Mouse (Mus musculus) liver, embryonic 16.5 days (tissue): ENCODE measurements around the gene Gm5134. TPM values are rescaled to one million over a fixed set of nuclear protein-coding genes. Genes with fewer than 3 reads are reported as not detected.

ENCODE experiments used
- ATAC-seq: fragments of 200-750 bp; cut with Nextera tagmentation; 2 replicates; pipeline ENCODE4 v1.8.0; 2017; ENCODE audit warnings: low read depth, mild to moderate bottlenecking, moderate number of reproducible peaks, moderate library complexity
- H3K27ac ChIP-seq: fragments of 300-500 bp; sonication (generic); 2 replicates; pipeline ENCODE4 v1.5.1; 2014; ENCODE audit warnings: mild to moderate bottlenecking, low read length
- H3K27me3 ChIP-seq: fragments of 300-500 bp; sonication (generic); 2 replicates; pipeline ENCODE4 v1.6.1; 2014; ENCODE audit warnings: low read depth, low read length, mixed read lengths; ENCODE audit not compliant: control insufficient read depth, insufficient read depth
- H3K36me3 ChIP-seq: fragments of 300-500 bp; sonication (generic); 2 replicates; pipeline ENCODE4 v1.6.1; 2014; ENCODE audit warnings: mild to moderate bottlenecking; ENCODE audit not compliant: control insufficient read depth, insufficient read depth
- H3K4me1 ChIP-seq: fragments of 300-500 bp; sonication (generic); 2 replicates; pipeline ENCODE4 v1.6.1; 2014; ENCODE audit warnings: low read depth, low read length, mixed read lengths; ENCODE audit not compliant: control insufficient read depth
- H3K4me2 ChIP-seq: fragments of 300-500 bp; sonication (generic); 2 replicates; pipeline ENCODE4 v1.6.1; 2014; ENCODE audit warnings: low read depth, low read length, mixed read lengths
- H3K4me3 ChIP-seq: fragments of 300-500 bp; sonication (generic); 2 replicates; pipeline ENCODE4 v1.5.1; 2014; ENCODE audit warnings: low read depth, mild to moderate bottlenecking, low read length
- H3K9ac ChIP-seq: fragments of 300-500 bp; sonication (generic); 2 replicates; pipeline ENCODE4 v1.6.1; 2014; ENCODE audit warnings: low read depth, low read length
- H3K9me3 ChIP-seq: fragments of 300-500 bp; sonication (generic); replicated peaks from 2 replicates; pipeline ENCODE4 v1.6.1; 2016; ENCODE audit warnings: low read length; ENCODE audit not compliant: control insufficient read depth
- WGBS: fragments of 180-500 bp; shearing (Covaris S2); extraction: QIAGEN DNeasy Blood & Tissue Kit; methylation state at CpG from one replicate; pipeline ENCODE4 v1.1.7; 2014; ENCODE audit not compliant: insufficient replicate concordance; 5-methylcytosine and 5-hydroxymethylcytosine counted together
- polyA plus RNA-seq: library from polyadenylated mRNA; unstranded; fragments of >200 nt; fragmentation: Nextera tagmentation; extraction: Ambion mirVana; gene quantifications from 2 replicates; pipeline ENCODE4 v1.2.1, GENCODE M21; 2015

Gm5134 gene
- polyA plus RNA-seq, 1 experiment from 2014 or later, result 0.06 TPM

GRCm38 (mm10) chr10:76023921-76024320 lies 69.6 kb downstream of the Gm5134 start:
- peaks cover 3% of the 10 kb centered on the region; the same call in 1 of the 2 replicates for H3K4me1 ChIP-seq
- H3K9me3 ChIP-seq, result no peaks in the 10 kb centered on the region
- H3K36me3 ChIP-seq, result no peaks in the 10 kb centered on the region
- H3K4me2 ChIP-seq, result no peak overlapping the region
- no peak overlapping the region for H3K4me3 ChIP-seq
- H3K27me3 ChIP-seq, result no peaks in the 10 kb centered on the region
- H3K27ac ChIP-seq, result no peak overlapping the region
- no peak for ATAC-seq
- 67% methylated on average over 6 of the region's 6 CpGs for WGBS
- H3K9ac ChIP-seq, result no peak overlapping the region

GRCm38 (mm10) chr10:76025470-76026190 lies 71.3 kb downstream of the Gm5134 start:
- ATAC-seq, result no peak
- WGBS, result 74% methylated on average over 10 of the region's 10 CpGs
- no peak overlapping the region for H3K4me3 ChIP-seq

GRCm38 (mm10) chr10:76027127-76028015 lies 73.1 kb downstream of the Gm5134 start:
- H3K36me3 ChIP-seq, result no peaks in the 10 kb centered on the region
- H3K9me3 ChIP-seq, result no peaks in the 10 kb centered on the region
- peaks cover 5% of the 10 kb centered on the region for H3K4me1 ChIP-seq
- WGBS, result 59% methylated on average over 12 of the region's 12 CpGs
- H3K4me3 ChIP-seq, result no peak overlapping the region
- H3K4me2 ChIP-seq, result no peak overlapping the region
- no peak for ATAC-seq
- no peak overlapping the region for H3K27ac ChIP-seq
- H3K9ac ChIP-seq, result no peak overlapping the region
- no peaks in the 10 kb centered on the region for H3K27me3 ChIP-seq

More at GRCm38 (mm10) chr10:76025470-76026190, 71.3 kb downstream of the Gm5134 start:
- no peaks in the 10 kb centered on the region for H3K9me3 ChIP-seq
- H3K4me1 ChIP-seq, result peaks cover 3% of the 10 kb centered on the region; the same call in 1 of the 2 replicates
- H3K36me3 ChIP-seq, result no peaks in the 10 kb centered on the region
- no peak overlapping the region for H3K9ac ChIP-seq
- H3K27ac ChIP-seq, result no peak overlapping the region
- H3K4me2 ChIP-seq, result no peak overlapping the region
- H3K27me3 ChIP-seq, result no peaks in the 10 kb centered on the region

- H3K9me3 ChIP-seq, result no peaks in the 10 kb centered on the region
- H3K4me3 ChIP-seq, result no peak overlapping the region
- H3K27ac ChIP-seq, result no peak overlapping the region
- 20% methylated on average over 4 of the region's 4 CpGs for WGBS
- no peak for ATAC-seq
- H3K27me3 ChIP-seq, result no peaks in the 10 kb centered on the region
- H3K9ac ChIP-seq, result no peak overlapping the region
- no peaks in the 10 kb centered on the region for H3K36me3 ChIP-seq
- no peak overlapping the region for H3K4me2 ChIP-seq
- peaks cover 5% of the 10 kb centered on the region for H3K4me1 ChIP-seq
Measured at GRCm38 (mm10) chr10:76028016-76028366, 73.7 kb downstream of the Gm5134 start.

GRCm38 (mm10) chr10:76028396-76028795 lies 74.1 kb downstream of the Gm5134 start:
- ATAC-seq, result no peak
- Histone ChIP-seq H3K9ac (no peak overlapping the region), H3K27me3 (no peaks in the 10 kb centered on the region), H3K27ac (no peak overlapping the region), H3K4me2 (no peak overlapping the region), H3K9me3 (no peaks in the 10 kb centered on the region), H3K36me3 (no peaks in the 10 kb centered on the region), H3K4me1 (peaks cover 7% of the 10 kb centered on the region), H3K4me3 (no peak overlapping the region)
- WGBS, result 64% methylated on average over 9 of the region's 9 CpGs

- Histone ChIP-seq H3K27me3 (no peaks in the 10 kb centered on the region), H3K9me3 (no peaks in the 10 kb centered on the region), H3K27ac (no peak overlapping the region), H3K4me1 (peaks cover 13% of the 10 kb centered on the region), H3K36me3 (no peaks in the 10 kb centered on the region), H3K4me2 (no peak overlapping the region), H3K4me3 (no peak overlapping the region), H3K9ac (no peak overlapping the region)
- WGBS, result 65% methylated on average over 5 of the region's 5 CpGs
- no peak for ATAC-seq
Measured at GRCm38 (mm10) chr10:76029276-76029675, 75.0 kb downstream of the Gm5134 start.

GRCm38 (mm10) chr10:76030496-76030895 lies 76.2 kb downstream of the Gm5134 start:
- no peaks in the 10 kb centered on the region for H3K36me3 ChIP-seq
- ATAC-seq, result no peak
- H3K4me1 ChIP-seq, result peaks cover 14% of the 10 kb centered on the region
- no peak overlapping the region for H3K9ac ChIP-seq
- no peak overlapping the region for H3K4me2 ChIP-seq
- no peak overlapping the region for H3K27ac ChIP-seq
- no peak overlapping the region for H3K4me3 ChIP-seq
- H3K27me3 ChIP-seq, result no peaks in the 10 kb centered on the region
- WGBS, result 45% methylated on average over 5 of the region's 5 CpGs
- no peaks in the 10 kb centered on the region for H3K9me3 ChIP-seq

- Histone ChIP-seq H3K4me3 (peak overlapping the region; percentile 85), H3K4me2 (peak overlapping the region; percentile 70), H3K9ac (peak overlapping the region; percentile 84), H3K4me1 (peaks cover 14% of the 10 kb centered on the region), H3K27me3 (no peaks in the 10 kb centered on the region), H3K36me3 (no peaks in the 10 kb centered on the region), H3K27ac (peak overlapping the region; percentile 63), H3K9me3 (no peaks in the 10 kb centered on the region)
- WGBS, result 39% methylated on average over 14 of the region's 14 CpGs
- ATAC-seq, result peak; percentile 73
Measured at GRCm38 (mm10) chr10:76031511-76032401, 77.4 kb downstream of the Gm5134 start.
